Mouse (Mus musculus) bone marrow, adult 2 months (tissue): ENCODE measurements around the gene Il20rb.

Source experiments
- CTCF ChIP-seq: fragments of 200-500 bp; IDR thresholded peaks from 2 replicates; pipeline ENCODE4 v1.5.1; 2011; ENCODE audit warnings: low read length, control low read depth; ENCODE audit not compliant: control insufficient read depth, insufficient read depth
- POLR2A ChIP-seq: fragments of 200-500 bp; IDR thresholded peaks from 2 replicates; pipeline ENCODE4 v1.6.1; 2011; ENCODE audit warnings: low read depth, mild to moderate bottlenecking, control low read depth, low read length, borderline replicate concordance; ENCODE audit not compliant: control insufficient read depth

GRCm38 (mm10) chr9:100535618-100536262 lies 49.2 kb upstream of the Il20rb start:
- TF ChIP-seq CTCF = no peak
- no peak for TF ChIP-seq POLR2A
